Mouse (Mus musculus) spleen, embryonic (tissue): Measurements from ENCODE around the gene Rtn4ip1.
"Not testable (repeated sequence)": the region's sequence is repeated elsewhere in the genome, so short reads cannot be mapped to it uniquely, and the experiment has no call there.

Experiments used
- CTCF ChIA-PET: fragments of 350-600 bp; sonication (Branson Sonifier 250); formaldehyde crosslinking; loops from one replicate; lab custom pipeline; 2022; lab: Charles Lee

Rtn4ip1 gene

DNA sequence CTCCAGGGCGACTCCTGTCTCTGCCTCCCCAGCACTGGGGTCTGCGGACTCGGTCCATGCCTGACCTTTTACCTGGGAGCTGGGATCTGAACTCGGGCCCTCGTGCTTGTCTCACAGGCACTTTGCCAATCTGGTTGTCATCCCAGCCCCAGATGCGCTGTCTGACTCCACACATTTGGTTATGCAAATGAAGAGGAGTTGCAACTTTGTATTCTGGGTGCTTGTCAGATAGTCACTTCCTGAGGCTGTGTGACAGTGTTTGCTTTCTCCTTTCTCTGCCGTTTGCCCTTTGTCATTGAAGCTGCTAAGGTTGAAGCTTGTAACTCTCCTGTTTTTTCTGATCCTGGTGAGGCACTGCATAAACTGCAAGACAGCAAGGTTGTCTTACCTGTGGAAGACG is 26.1 kb downstream of the Rtn4ip1 start:
- CTCF ChIA-PET = interaction anchor here (0.6 kb wide), 1 partner anchor 111 kb away, joined by 14 read pairs; no protein-coding TSS in a partner anchor

- CTCF ChIA-PET = no interaction called here
These were observed 27.0 kb downstream of the Rtn4ip1 start for GRCm38 (mm10) chr10:43928596-43928995.

GRCm38 (mm10) chr10:43939136-43939662 is 37.6 kb downstream of the Rtn4ip1 start:
- CTCF ChIA-PET = no interaction called here

DNA sequence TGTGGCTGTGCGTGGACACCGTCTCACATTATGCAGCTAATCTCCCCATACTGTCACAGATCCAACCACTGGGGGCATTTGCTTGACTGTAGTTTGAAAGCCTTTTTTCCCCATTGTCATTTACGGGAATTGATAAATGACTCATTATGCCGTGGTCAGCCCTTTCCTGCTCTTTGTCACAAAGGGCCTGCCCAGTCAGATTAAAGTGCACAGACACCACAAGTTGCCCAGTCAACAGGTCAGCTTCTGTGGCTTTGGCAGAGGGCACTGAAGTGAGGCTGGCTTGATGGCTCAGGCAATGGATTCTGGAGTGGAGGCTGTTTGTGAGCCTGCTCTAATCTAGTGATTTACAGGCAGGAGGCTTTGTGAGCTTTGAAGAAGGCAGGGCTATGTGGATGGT is 42.1 kb downstream of the Rtn4ip1 start:
- CTCF ChIA-PET = interaction anchor here (0.5 kb wide), 1 partner anchor 44 kb away, joined by 15 read pairs; no protein-coding TSS in a partner anchor

- CTCF ChIA-PET = no interaction called here
These were observed 43.8 kb downstream of the Rtn4ip1 start for GRCm38 (mm10) chr10:43945435-43945834.

DNA sequence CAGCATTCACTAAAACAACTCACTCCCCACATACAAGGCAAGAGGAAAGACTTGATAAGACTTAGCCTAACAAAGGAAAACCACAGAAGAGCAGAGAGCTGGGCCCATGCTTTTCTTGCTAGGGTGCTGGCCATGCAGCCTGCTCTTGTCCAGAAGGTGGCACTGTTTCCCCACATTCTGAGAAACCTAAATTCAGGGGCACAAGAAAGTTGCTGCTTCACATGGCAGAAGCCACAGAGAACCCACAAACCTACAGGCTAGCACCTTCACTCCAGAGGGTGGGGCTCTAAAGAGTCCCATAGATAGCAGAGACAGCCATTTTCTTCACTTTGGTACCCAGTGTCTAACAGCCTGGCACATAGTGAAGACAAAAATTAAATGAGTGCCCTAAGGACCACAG is 52.3 kb downstream of the Rtn4ip1 start:
- CTCF ChIA-PET = interaction anchor here (0.7 to 1.7 kb wide), 5 partner anchors 22 to 1135 kb away, joined by 3 to 36 read pairs (median 8); no protein-coding TSS in a partner anchor

GRCm38 (mm10) chr10:43964943-43965342 is 63.3 kb downstream of the Rtn4ip1 start:
- CTCF ChIA-PET = no interaction called here

- CTCF ChIA-PET = no interaction called here
These were observed 71.6 kb downstream of the Rtn4ip1 start for GRCm38 (mm10) chr10:43973244-43973643.

- CTCF ChIA-PET = interaction anchor here (0.6 kb wide), 1 partner anchor 12 kb away, joined by 5 read pairs; no protein-coding TSS in a partner anchor
These were observed 75.7 kb downstream of the Rtn4ip1 start for GRCm38 (mm10) chr10:43977353-43977752.

DNA sequence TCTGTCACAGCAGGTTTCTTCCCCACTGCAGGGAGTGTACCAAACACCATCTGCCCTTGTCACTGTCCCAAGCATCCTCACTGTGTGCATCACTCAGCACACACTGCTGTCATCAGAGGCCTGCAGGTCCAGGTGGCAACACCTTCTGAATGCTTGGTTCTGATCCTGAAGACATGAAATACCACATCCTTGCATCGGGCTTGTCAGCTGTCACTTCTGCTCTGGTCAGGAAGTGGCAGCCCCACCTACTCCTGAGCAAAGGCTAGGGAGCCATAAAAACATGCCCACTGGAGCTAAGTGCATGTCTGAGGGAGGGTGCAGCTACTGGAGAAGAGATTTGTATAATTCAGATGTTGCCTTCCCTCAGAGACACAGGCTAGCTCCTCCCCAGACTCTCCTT is 78.5 kb downstream of the Rtn4ip1 start:
- CTCF ChIA-PET = no interaction called here

GRCm38 (mm10) chr10:43980742-43981141 is 79.1 kb downstream of the Rtn4ip1 start:
- CTCF ChIA-PET = not testable (repeated sequence)

- CTCF ChIA-PET = no interaction called here
These were observed 80.9 kb downstream of the Rtn4ip1 start for GRCm38 (mm10) chr10:43982470-43982869.

- CTCF ChIA-PET = no interaction called here
These were observed 81.6 kb downstream of the Rtn4ip1 start for GRCm38 (mm10) chr10:43983241-43983640.

DNA sequence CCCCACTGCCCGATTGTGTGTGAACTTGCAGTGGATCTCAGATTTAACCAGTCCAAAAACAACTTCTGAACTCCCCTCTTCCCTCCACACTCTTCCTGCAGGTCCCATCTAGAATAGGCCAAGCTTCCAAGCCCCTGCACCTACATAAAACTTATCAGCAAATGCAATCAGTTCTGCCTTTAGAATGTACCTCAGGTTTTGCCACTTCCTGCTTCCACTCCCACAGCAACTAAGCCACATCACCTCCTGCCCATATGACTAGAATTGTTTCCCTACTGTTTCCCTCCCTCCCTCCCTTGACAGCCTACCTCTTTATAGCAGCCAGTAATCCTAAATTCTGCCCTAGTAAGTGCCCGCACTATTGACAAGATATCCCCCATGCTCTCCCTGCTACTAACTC is 82.3 kb downstream of the Rtn4ip1 start:
- CTCF ChIA-PET = no interaction called here

DNA sequence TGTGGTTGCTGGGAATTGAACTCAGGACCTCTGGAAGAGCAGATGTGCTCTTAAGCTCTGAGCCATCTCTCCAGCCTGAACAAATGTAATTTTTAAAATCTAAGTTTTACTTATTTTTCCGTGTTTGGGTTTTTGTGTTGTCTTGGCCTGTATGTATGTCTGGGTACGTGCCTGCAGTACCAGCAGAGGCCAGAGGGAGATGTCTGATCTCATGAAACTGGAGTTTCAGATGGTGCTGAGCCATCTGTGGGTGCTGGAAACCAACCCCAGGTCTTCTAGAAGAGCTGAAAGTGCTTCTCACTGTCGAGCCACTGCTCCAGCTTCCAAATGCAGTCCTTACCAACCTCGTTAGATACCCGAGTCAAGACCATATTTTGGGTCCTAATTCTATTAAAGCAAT is 89.7 kb downstream of the Rtn4ip1 start:
- CTCF ChIA-PET = interaction anchor here (0.9 kb wide), 1 partner anchor 12 kb away, joined by 3 read pairs; no protein-coding TSS in a partner anchor

DNA sequence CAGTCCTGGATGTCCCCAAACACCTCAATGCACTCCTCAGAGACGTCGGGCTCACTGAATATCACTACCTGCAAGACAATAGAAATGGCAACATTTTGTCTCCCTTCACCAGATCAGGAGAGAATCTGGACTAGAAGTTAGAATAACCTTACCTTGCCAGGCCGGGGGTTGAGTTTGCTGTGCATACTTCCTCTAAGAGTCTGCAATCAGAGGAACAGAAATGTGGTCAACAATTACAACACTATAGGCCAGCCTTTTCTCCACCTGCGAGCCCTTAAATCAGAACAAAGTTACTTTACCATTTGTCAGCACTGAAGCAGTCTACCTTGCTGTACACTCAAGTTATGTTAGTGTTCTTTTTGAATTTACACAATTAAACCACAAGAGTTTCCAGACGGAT is 90.9 kb downstream of the Rtn4ip1 start:
- CTCF ChIA-PET = no interaction called here

GRCm38 (mm10) chr10:43993198-43993597 is 91.6 kb downstream of the Rtn4ip1 start:
- CTCF ChIA-PET = no interaction called here

DNA sequence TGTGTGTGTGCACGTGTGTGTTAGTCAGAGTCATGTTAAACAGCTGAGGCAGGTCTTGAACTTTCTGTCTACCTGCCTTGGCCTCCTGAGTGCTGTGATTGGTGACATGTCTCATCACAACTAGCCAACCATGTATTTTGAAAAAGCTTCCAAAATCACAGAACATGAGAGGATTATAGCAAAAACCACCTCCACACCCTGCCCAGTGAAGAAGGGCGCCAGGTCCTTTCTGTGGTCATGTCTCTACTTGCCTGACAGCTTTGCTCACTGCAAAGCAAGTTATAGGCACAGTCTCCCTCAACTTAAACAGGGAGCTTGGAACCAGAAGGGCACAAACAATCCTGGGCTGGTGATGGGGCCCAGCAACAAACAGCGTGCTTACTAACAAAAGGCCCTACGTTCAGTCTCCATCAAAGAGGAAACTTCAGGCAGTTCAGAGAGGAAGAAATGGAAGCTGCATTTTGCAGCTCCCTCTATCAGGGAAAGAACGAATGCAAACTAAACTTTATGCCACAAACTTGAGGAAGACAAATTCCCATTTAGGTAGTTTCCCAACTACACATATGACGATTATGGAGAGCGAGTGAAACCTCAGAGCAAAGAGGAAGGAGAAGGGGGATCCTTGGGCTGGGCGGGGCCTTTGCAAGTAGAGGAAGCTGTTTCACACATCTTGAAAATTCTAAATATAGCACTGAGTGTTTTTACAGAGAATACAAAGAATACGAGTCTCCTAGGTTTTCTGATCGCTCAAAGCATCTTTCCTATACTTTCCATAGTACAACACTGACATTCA is 94.4 kb downstream of the Rtn4ip1 start:
- CTCF ChIA-PET = interaction anchor here (0.6 to 0.9 kb wide), 3 partner anchors 7 to 169 kb away, joined by 3 to 9 read pairs (median 4); no protein-coding TSS in a partner anchor

DNA sequence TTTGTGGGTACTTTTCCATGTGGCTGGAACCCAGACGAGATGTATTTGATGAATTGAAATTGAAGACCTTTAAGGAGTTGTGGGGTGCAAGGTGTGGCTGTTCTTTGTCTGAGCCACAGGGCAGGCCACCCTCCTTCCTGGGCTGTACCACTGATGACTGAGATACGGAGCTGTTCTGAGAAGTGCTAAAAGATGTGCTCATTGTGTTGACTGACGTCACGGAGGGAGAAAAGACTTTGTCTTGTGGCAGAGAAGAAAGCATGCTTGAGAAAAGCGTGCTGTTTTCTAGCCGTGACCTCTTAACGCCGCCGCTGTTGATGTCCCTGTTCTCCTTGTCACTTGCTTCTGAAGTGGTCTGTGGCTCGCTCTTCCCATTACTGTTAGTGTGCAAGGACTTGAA is 95.7 kb downstream of the Rtn4ip1 start:
- CTCF ChIA-PET = no interaction called here

DNA sequence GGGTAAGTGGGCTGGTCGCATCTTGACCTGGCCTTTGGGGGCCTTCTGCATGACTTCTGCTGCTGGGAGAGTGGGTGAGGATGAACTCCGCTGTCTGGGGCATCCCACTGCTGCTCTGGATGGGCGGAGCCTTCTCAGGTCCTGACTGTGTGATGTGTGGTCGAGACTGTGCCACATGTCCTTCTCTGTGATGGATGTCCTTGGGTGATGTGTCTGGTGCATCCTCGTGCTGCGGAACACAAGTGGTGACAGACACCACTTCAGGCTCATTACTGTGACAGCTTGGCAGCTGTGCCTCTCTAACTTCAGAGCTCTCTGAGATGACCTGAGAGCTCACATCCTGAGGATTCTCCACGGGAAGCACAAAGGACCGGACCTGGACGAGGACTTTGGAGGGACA is 96.4 kb downstream of the Rtn4ip1 start:
- CTCF ChIA-PET = interaction anchor here (0.6 to 0.7 kb wide), 2 partner anchors 13 to 1523 kb away, joined by 3 read pairs; no protein-coding TSS in a partner anchor

DNA sequence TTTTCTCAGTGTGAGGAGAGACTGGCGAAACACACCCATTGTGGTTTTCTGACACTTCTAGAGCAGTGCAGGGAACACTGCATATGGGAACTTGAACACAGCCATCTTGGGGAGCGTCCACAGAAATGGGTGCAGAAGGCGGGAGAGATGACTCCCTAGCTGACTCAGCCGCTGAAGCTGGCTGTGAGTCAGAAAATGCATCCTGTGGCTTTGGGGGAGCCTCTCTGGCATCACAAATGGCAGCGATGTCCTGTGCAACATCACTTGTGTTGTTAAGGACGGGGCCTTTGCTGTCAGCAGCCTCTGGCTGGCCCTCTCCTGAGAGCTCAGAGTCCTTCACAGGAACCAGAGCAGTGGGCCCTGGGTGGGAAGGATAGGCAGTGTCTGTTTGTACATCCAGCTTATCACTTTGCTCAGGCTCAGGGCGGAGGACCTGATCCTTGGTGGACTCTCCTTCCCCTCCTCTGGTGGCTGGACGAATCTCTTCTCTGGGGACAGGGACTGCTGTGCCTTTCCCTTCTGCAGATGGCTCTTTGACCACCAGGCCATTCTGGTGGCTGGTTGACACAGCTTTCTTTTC is 97.0 kb downstream of the Rtn4ip1 start:
- CTCF ChIA-PET = interaction anchor here (0.7 kb wide), 1 partner anchor 13 kb away, joined by 3 read pairs; no protein-coding TSS in a partner anchor

- CTCF ChIA-PET = no interaction called here
These were observed 98.7 kb downstream of the Rtn4ip1 start for GRCm38 (mm10) chr10:44000156-44000865.
